In genomic region chr10:58370559-58370958, GRCm38 (mm10) we compare ENCODE assay signal across 10 mouse cellular contexts. TPM values are rescaled to one million over a fixed set of nuclear protein-coding genes. Genes with fewer than 3 reads are reported as not detected.
DNase-seq lines count a peak whose midpoint lies in the region; ATAC-seq and TF ChIP-seq lines count a peak whose summit lies in the region.
"Had no signal": no experiment of that assay in that cellular context is flagged by ENCODE, and none has a peak within 500 bp of the region (broad histone marks: within the 10 kb centered on the region; RNA-seq: fewer than 3 reads in every experiment).

No protein-coding gene starts in this region.

- peak; percentile 54; the same call in 1 of the 2 replicates for ATAC-seq in heart, embryonic 11.5 days (replicated peaks; ENCODE audit: insufficient number of reproducible peaks, low FRiP score, low TSS enrichment)
- ATAC-seq in megakaryocyte, adult 5-6 weeks (ENCODE audit: poor library complexity, severe bottlenecking): no peak
- no peak for ATAC-seq in forebrain, embryonic 15.5 days (replicated peaks)

- TF ChIP-seq CTCF in small intestine, adult 2 months (IDR thresholded peaks at IDR 0.05; ENCODE audit: extremely low read depth, insufficient read length, insufficient replicate concordance, low read depth, low read length): no peak

- TF ChIP-seq POLR2A in small intestine, adult 2 months (IDR thresholded peaks at IDR 0.05; ENCODE audit: low read depth, low read length): no peak

- H3K27me3 ChIP-seq in heart, embryonic 11.5 days (ENCODE audit: control insufficient read depth, insufficient read depth, low read length): no peaks in the 10 kb centered on the region
- no peaks in the 10 kb centered on the region for H3K27me3 ChIP-seq in megakaryocyte, embryonic 14.5 days (replicated peaks)
- H3K27me3 ChIP-seq in forebrain, embryonic 15.5 days: no peaks in the 10 kb centered on the region
- no peaks in the 10 kb centered on the region for H3K27me3 ChIP-seq in small intestine, adult 2 months (ENCODE audit: control insufficient read depth, insufficient read depth, low read length)
- H3K27me3 ChIP-seq: limb, embryonic 12.5 days had no signal

- intact Hi-C loops in heart, postnatal 25 days (cut with DNase I): no loop called here

- DNase-seq in heart, postnatal 25 days (ENCODE audit: low spot score): no peak
- no peak for DNase-seq in right cerebral cortex, postnatal 25 days
- no peak for DNase-seq in layer of hippocampus, postnatal 10 days (ENCODE audit: low spot score in 2 of 2)
- DNase-seq: cerebellum, adult 8-10 months had no signal

- H3K9me3 ChIP-seq in heart, embryonic 11.5 days (replicated peaks; ENCODE audit: control insufficient read depth, low read length): no peaks in the 10 kb centered on the region
- no peaks in the 10 kb centered on the region for H3K9me3 ChIP-seq in megakaryocyte, embryonic 14.5 days
- no peaks in the 10 kb centered on the region for H3K9me3 ChIP-seq in forebrain, embryonic 15.5 days
- H3K9me3 ChIP-seq: limb, embryonic 12.5 days had no signal

- peak overlapping the region; percentile 81 for H3K27ac ChIP-seq in heart, embryonic 11.5 days (ENCODE audit: low read depth, low read length)
- peak overlapping the region; percentile 59 for H3K27ac ChIP-seq in forebrain, embryonic 15.5 days (replicated peaks)
- peak overlapping the region; percentile 22 for H3K27ac ChIP-seq in small intestine, adult 2 months (ENCODE audit: insufficient read depth, low read depth, low read length)

- no peak overlapping the region for H3K4me2 ChIP-seq in heart, embryonic 11.5 days
- H3K4me2 ChIP-seq in forebrain, embryonic 15.5 days (replicated peaks): no peak overlapping the region

- 0 out of 2 replicates have a peak overlapping the region, but pooled peaks have one; percentile 22 for H3K9ac ChIP-seq in heart, embryonic 11.5 days (ENCODE audit: low read depth, low read length)
- 0 out of 2 replicates have a peak overlapping the region, but pooled peaks have one; percentile 8 for H3K9ac ChIP-seq in forebrain, embryonic 15.5 days (replicated peaks)
- H3K9ac ChIP-seq: limb, embryonic 12.5 days had no signal

- peaks cover 42% of the 10 kb centered on the region for H3K4me1 ChIP-seq in heart, embryonic 11.5 days (ENCODE audit: control insufficient read depth, insufficient read depth, low read length)
- peaks cover 90% of the 10 kb centered on the region for H3K4me1 ChIP-seq in megakaryocyte, embryonic 14.5 days
- H3K4me1 ChIP-seq in forebrain, embryonic 15.5 days: peaks cover 34% of the 10 kb centered on the region
- peaks cover 8% of the 10 kb centered on the region; the same call in 1 of the 2 replicates for H3K4me1 ChIP-seq in small intestine, adult 2 months (ENCODE audit: control insufficient read depth, insufficient read depth, insufficient read length, low read length)

- no peak overlapping the region for H3K4me3 ChIP-seq in heart, embryonic 11.5 days (ENCODE audit: low read depth, low read length)
- H3K4me3 ChIP-seq in megakaryocyte, embryonic 14.5 days (replicated peaks): peak overlapping the region; percentile 90
- no peak overlapping the region for H3K4me3 ChIP-seq in forebrain, embryonic 15.5 days
- no peak overlapping the region for H3K4me3 ChIP-seq in small intestine, adult 2 months (ENCODE audit: low read depth, low read length)
- H3K4me3 ChIP-seq: limb, embryonic 12.5 days had no signal

- no peaks in the 10 kb centered on the region for H3K36me3 ChIP-seq in heart, embryonic 11.5 days (ENCODE audit: control insufficient read depth, insufficient read depth, low read length)
- H3K36me3 ChIP-seq in megakaryocyte, embryonic 14.5 days (replicated peaks; ENCODE audit: low read length): peaks cover 85% of the 10 kb centered on the region
- no peaks in the 10 kb centered on the region for H3K36me3 ChIP-seq in forebrain, embryonic 15.5 days
- H3K36me3 ChIP-seq in small intestine, adult 2 months (ENCODE audit: control insufficient read depth, insufficient read depth, low read length): peaks cover 1% of the 10 kb centered on the region; the same call in 1 of the 2 replicates
- H3K36me3 ChIP-seq: limb, embryonic 12.5 days had no signal

RNA-seq across cellular contexts. Expression of gene Lims1, which starts 47.3 kb away (rescaled TPM):
- 120 and 125 TPM in 2 replicates for polyA plus RNA-seq in heart, embryonic 11.5 days (2014; fragmentation: Nextera tagmentation; extraction: Ambion mirVana)
- 100 to 1,000 TPM; 168 to 192 TPM for total RNA-seq in heart, postnatal 25 days (2021)
- polyA plus RNA-seq in megakaryocyte, embryonic 14.5 days (2012; ENCODE audit: insufficient read depth, low replicate concordance): 2.9 and 6.5 TPM in 2 replicates
- 239 and 260 TPM in 2 replicates for total RNA-seq in megakaryocyte, adult 5-6 weeks (2015)
- total RNA-seq in megakaryocyte, adult 5-6 weeks (2017): 171 and 182 TPM in 2 replicates
- 65.3 and 70.1 TPM in 2 replicates for polyA plus RNA-seq in forebrain, embryonic 15.5 days (2015; fragmentation: Nextera tagmentation; extraction: Ambion mirVana)
- polyA plus RNA-seq in small intestine, adult 2 months (2012; rRNA removed): 3.5 and 4.5 TPM in 2 replicates
- 10 to 100 TPM; 30.2 to 30.8 TPM for total RNA-seq in layer of hippocampus, postnatal 10 days (2021)

Comparison
In these comparisons a context has a peak if more than half of its experiments do, and no peak if none do; other contexts are left out.
1. H3K27ac ChIP-seq: peak in every context shown above with its lines; median percentile 81 in heart, embryonic 11.5 days; 59 in forebrain, embryonic 15.5 days; 22 in small intestine, adult 2 months.